Mouse (Mus musculus) stomach, embryonic 15.5 days (tissue): ENCODE results near the gene Hdgfl2. TPM values are rescaled to one million over a fixed set of nuclear protein-coding genes. Genes with fewer than 3 reads are reported as not detected.
A peak's percentile ranks its signal among the peaks of the same experiment; 100 is the strongest.

Experiments used
- ATAC-seq: fragments of 200-750 bp; cut with Nextera tagmentation; 2 replicates; pipeline ENCODE4 v1.8.0; 2017; ENCODE audit warnings: low read depth, moderate number of reproducible peaks, moderate TSS enrichment; ENCODE audit not compliant: insufficient read depth, low FRiP score
- H3K27ac ChIP-seq: fragments of 300-500 bp; sonication (generic); 2 replicates; pipeline ENCODE4 v1.5.1; 2015; ENCODE audit warnings: mild to moderate bottlenecking, inconsistent platforms
- H3K27me3 ChIP-seq: fragments of 300-500 bp; sonication (generic); replicated peaks from 2 replicates; pipeline ENCODE4 v1.6.1; 2015; ENCODE audit warnings: inconsistent platforms
- H3K36me3 ChIP-seq: fragments of 300-500 bp; sonication (generic); 2 replicates; pipeline ENCODE4 v1.6.1; 2015; ENCODE audit warnings: inconsistent platforms
- H3K4me1 ChIP-seq: fragments of 300-500 bp; sonication (generic); 2 replicates; pipeline ENCODE4 v1.6.1; 2015; ENCODE audit warnings: inconsistent platforms
- H3K4me2 ChIP-seq: fragments of 300-500 bp; sonication (generic); 2 replicates; pipeline ENCODE4 v1.6.1; 2015; ENCODE audit warnings: mild to moderate bottlenecking, inconsistent platforms
- H3K4me3 ChIP-seq: fragments of 300-500 bp; sonication (generic); replicated peaks from 2 replicates; pipeline ENCODE4 v1.5.1; 2015; ENCODE audit warnings: inconsistent platforms
- H3K9ac ChIP-seq: fragments of 300-500 bp; sonication (generic); 2 replicates; pipeline ENCODE4 v1.6.1; 2015; ENCODE audit warnings: inconsistent platforms
- H3K9me3 ChIP-seq: fragments of 300-500 bp; sonication (generic); 2 replicates; pipeline ENCODE4 v1.6.1; 2016; ENCODE audit warnings: inconsistent platforms
- WGBS: fragments of 180-500 bp; shearing (Covaris S2); methylation state at CpG from one replicate; pipeline ENCODE4 v1.1.7; 2015; 5-methylcytosine and 5-hydroxymethylcytosine counted together
- polyA plus RNA-seq: library from polyadenylated mRNA; unstranded; fragments of >200 nt; fragmentation: Nextera tagmentation; extraction: Ambion mirVana; gene quantifications from 2 replicates; pipeline ENCODE4 v1.2.1, GENCODE M21; 2015

Hdgfl2 gene
- polyA plus RNA-seq, 1 experiment from 2014 or later: 103 TPM

- ATAC-seq: no peak
- Histone ChIP-seq H3K4me3 (no peak overlapping the region), H3K4me1 (no peaks in the 10 kb centered on the region), H3K27me3 (no peaks in the 10 kb centered on the region), H3K9me3 (no peaks in the 10 kb centered on the region), H3K9ac (no peak overlapping the region), H3K36me3 (peaks cover 4% of the 10 kb centered on the region; the same call in 1 of the 2 replicates), H3K27ac (no peak overlapping the region), H3K4me2 (no peak overlapping the region)
- WGBS: 78% methylated on average over 6 of the region's 6 CpGs
These were observed 29.1 kb downstream of the Hdgfl2 start for GRCm38 (mm10) chr17:56108334-56109044.

GRCm38 (mm10) chr17:56109219-56110051 is 30.0 kb downstream of the Hdgfl2 start, which contains the start of gene Plin4:
Gene Plin4, minus strand, starts transcription at chr17:56109803.
- Histone ChIP-seq H3K4me3 (no peak within 1 kb of the TSS), H3K9me3 (no peaks in the 10 kb centered on the region), H3K27ac (no peak within 1 kb of the TSS), H3K4me1 (no peaks in the 10 kb centered on the region), H3K9ac (no peak within 1 kb of the TSS), H3K27me3 (no peaks in the 10 kb centered on the region), H3K36me3 (no peaks in the 10 kb centered on the region; the same call in 1 of the 2 replicates), H3K4me2 (no peak within 1 kb of the TSS)
- WGBS: 60% methylated on average over 10 of the region's 10 CpGs
- no peak for ATAC-seq

- H3K27me3 ChIP-seq: no peaks in the 10 kb centered on the region
- no peak for ATAC-seq
- H3K4me2 ChIP-seq: no peak overlapping the region
- no peak overlapping the region for H3K9ac ChIP-seq
- H3K27ac ChIP-seq: no peak overlapping the region
- H3K36me3 ChIP-seq: no peaks in the 10 kb centered on the region; the same call in 1 of the 2 replicates
- H3K4me1 ChIP-seq: no peaks in the 10 kb centered on the region
- H3K4me3 ChIP-seq: no peak overlapping the region
- H3K9me3 ChIP-seq: no peaks in the 10 kb centered on the region
- WGBS: 77% methylated on average over 4 of the region's 4 CpGs
These were observed 31.1 kb downstream of the Hdgfl2 start for GRCm38 (mm10) chr17:56110571-56110970.

GRCm38 (mm10) chr17:56111021-56111420 is 31.6 kb downstream of the Hdgfl2 start:
- Histone ChIP-seq H3K9me3 (no peaks in the 10 kb centered on the region), H3K4me1 (no peaks in the 10 kb centered on the region), H3K36me3 (no peaks in the 10 kb centered on the region; the same call in 1 of the 2 replicates), H3K4me3 (no peak overlapping the region), H3K4me2 (no peak overlapping the region), H3K9ac (no peak overlapping the region), H3K27me3 (no peaks in the 10 kb centered on the region), H3K27ac (no peak overlapping the region)
- 50% methylated on average over 1 of the region's 1 CpGs for WGBS
- ATAC-seq: no peak

GRCm38 (mm10) chr17:56111864-56112263 is 32.4 kb downstream of the Hdgfl2 start:
- WGBS: 54% methylated on average over 5 of the region's 5 CpGs
- no peaks in the 10 kb centered on the region; the same call in 1 of the 2 replicates for H3K36me3 ChIP-seq
- H3K27me3 ChIP-seq: no peaks in the 10 kb centered on the region
- no peak overlapping the region for H3K4me3 ChIP-seq
- ATAC-seq: no peak
- no peak overlapping the region for H3K9ac ChIP-seq
- no peak overlapping the region for H3K4me2 ChIP-seq
- H3K9me3 ChIP-seq: no peaks in the 10 kb centered on the region
- H3K27ac ChIP-seq: no peak overlapping the region
- H3K4me1 ChIP-seq: no peaks in the 10 kb centered on the region

- H3K4me2 ChIP-seq: no peak overlapping the region
- H3K4me1 ChIP-seq: peaks cover 4% of the 10 kb centered on the region; the same call in 1 of the 2 replicates
- 86% methylated on average over 3 of the region's 3 CpGs for WGBS
- ATAC-seq: no peak
- no peaks in the 10 kb centered on the region for H3K9me3 ChIP-seq
- no peak overlapping the region for H3K4me3 ChIP-seq
- H3K27me3 ChIP-seq: no peaks in the 10 kb centered on the region
- H3K36me3 ChIP-seq: no peaks in the 10 kb centered on the region
- H3K27ac ChIP-seq: no peak overlapping the region
- H3K9ac ChIP-seq: no peak overlapping the region
These were observed 33.3 kb downstream of the Hdgfl2 start for GRCm38 (mm10) chr17:56112743-56113142.

- peaks cover 28% of the 10 kb centered on the region for H3K27me3 ChIP-seq
- ATAC-seq: no peak
- H3K4me1 ChIP-seq: peaks cover 17% of the 10 kb centered on the region
- H3K9ac ChIP-seq: no peak overlapping the region
- WGBS: 66% methylated on average over 10 of the region's 10 CpGs
- no peak overlapping the region for H3K27ac ChIP-seq
- H3K9me3 ChIP-seq: no peaks in the 10 kb centered on the region
- no peaks in the 10 kb centered on the region for H3K36me3 ChIP-seq
- H3K4me2 ChIP-seq: no peak overlapping the region
- H3K4me3 ChIP-seq: no peak overlapping the region
These were observed 36.8 kb downstream of the Hdgfl2 start for GRCm38 (mm10) chr17:56116193-56116592.

- H3K4me2 ChIP-seq: peak within 1 kb of the TSS; percentile 70
- H3K4me3 ChIP-seq: peak within 1 kb of the TSS; percentile 30
- no peaks in the 10 kb centered on the region for H3K9me3 ChIP-seq
- peaks cover 37% of the 10 kb centered on the region for H3K27me3 ChIP-seq
- 2% methylated on average over 27 of the region's 27 CpGs for WGBS
- ATAC-seq: peak; percentile 63
- H3K4me1 ChIP-seq: peaks cover 17% of the 10 kb centered on the region
- no peaks in the 10 kb centered on the region for H3K36me3 ChIP-seq
- H3K9ac ChIP-seq: no peak within 1 kb of the TSS
- no peak within 1 kb of the TSS for H3K27ac ChIP-seq
These were observed 37.8 kb downstream of the Hdgfl2 start, which contains the start of gene Plin5 for GRCm38 (mm10) chr17:56117251-56117710. Gene Plin5, minus strand, starts transcription at chr17:56117596.

GRCm38 (mm10) chr17:56119431-56119830 is 40.0 kb downstream of the Hdgfl2 start:
- peak overlapping the region; percentile 37; the same call in 1 of the 2 replicates for H3K4me2 ChIP-seq
- H3K4me3 ChIP-seq: no peak overlapping the region
- peaks cover 25% of the 10 kb centered on the region for H3K4me1 ChIP-seq
- WGBS: 26% methylated on average over 12 of the region's 12 CpGs
- H3K27ac ChIP-seq: no peak overlapping the region
- no peaks in the 10 kb centered on the region for H3K9me3 ChIP-seq
- no peaks in the 10 kb centered on the region for H3K36me3 ChIP-seq
- no peak for ATAC-seq
- peaks cover 53% of the 10 kb centered on the region for H3K27me3 ChIP-seq
- no peak overlapping the region for H3K9ac ChIP-seq

- Histone ChIP-seq H3K9ac (no peak overlapping the region), H3K4me1 (peaks cover 29% of the 10 kb centered on the region), H3K27ac (no peak overlapping the region), H3K36me3 (no peaks in the 10 kb centered on the region), H3K4me2 (peak overlapping the region; percentile 37), H3K9me3 (no peaks in the 10 kb centered on the region), H3K27me3 (peaks cover 57% of the 10 kb centered on the region), H3K4me3 (peak overlapping the region; percentile 17)
- 5% methylated on average over 66 of the region's 66 CpGs for WGBS
- no peak for ATAC-seq
These were observed 40.8 kb downstream of the Hdgfl2 start for GRCm38 (mm10) chr17:56119981-56120880.

GRCm38 (mm10) chr17:56121826-56122225 is 42.4 kb downstream of the Hdgfl2 start, which contains the start of gene Lrg1:
Gene Lrg1, minus strand, starts transcription at chr17:56122001.
- Histone ChIP-seq H3K9me3 (no peaks in the 10 kb centered on the region), H3K36me3 (no peaks in the 10 kb centered on the region), H3K9ac (no peak within 1 kb of the TSS), H3K4me3 (no peak within 1 kb of the TSS), H3K27me3 (peaks cover 57% of the 10 kb centered on the region), H3K27ac (no peak within 1 kb of the TSS), H3K4me1 (peaks cover 29% of the 10 kb centered on the region), H3K4me2 (no peak within 1 kb of the TSS)
- no peak for ATAC-seq
- 40% methylated on average over 2 of the region's 2 CpGs for WGBS
